Mouse (Mus musculus) kidney, embryonic 15.5 days (tissue): ENCODE results near the gene Ogfr. TPM values are rescaled to one million over a fixed set of nuclear protein-coding genes. Genes with fewer than 3 reads are reported as not detected.

Experiments
- ATAC-seq: fragments of 200-750 bp; cut with Nextera tagmentation; replicated peaks from 2 replicates; pipeline ENCODE4 v1.8.0; 2017; ENCODE audit warnings: moderate TSS enrichment; ENCODE audit not compliant: low FRiP score
- H3K27ac ChIP-seq: fragments of 300-500 bp; sonication (generic); 2 replicates; pipeline ENCODE4 v1.5.1; 2015; ENCODE audit warnings: mild to moderate bottlenecking, inconsistent platforms
- H3K27me3 ChIP-seq: fragments of 300-500 bp; sonication (generic); 2 replicates; pipeline ENCODE4 v1.6.1; 2015; ENCODE audit warnings: inconsistent platforms
- H3K36me3 ChIP-seq: fragments of 300-500 bp; sonication (generic); 2 replicates; pipeline ENCODE4 v1.6.1; 2015; ENCODE audit warnings: inconsistent platforms
- H3K4me1 ChIP-seq: fragments of 300-500 bp; sonication (generic); 2 replicates; pipeline ENCODE4 v1.6.1; 2015; ENCODE audit warnings: inconsistent platforms
- H3K4me2 ChIP-seq: fragments of 300-500 bp; sonication (generic); 2 replicates; pipeline ENCODE4 v1.6.1; 2015; ENCODE audit warnings: moderate library complexity, mild to moderate bottlenecking, inconsistent platforms
- H3K4me3 ChIP-seq: fragments of 300-500 bp; sonication (generic); replicated peaks from 2 replicates; pipeline ENCODE4 v1.5.1; 2015; ENCODE audit warnings: mild to moderate bottlenecking, inconsistent platforms
- H3K9ac ChIP-seq: fragments of 300-500 bp; sonication (generic); 2 replicates; pipeline ENCODE4 v1.6.1; 2015; ENCODE audit warnings: mild to moderate bottlenecking, inconsistent platforms
- H3K9me3 ChIP-seq: fragments of 300-500 bp; sonication (generic); replicated peaks from 2 replicates; pipeline ENCODE4 v1.6.1; 2016; ENCODE audit warnings: inconsistent platforms
- WGBS: fragments of 180-500 bp; shearing (Covaris S2); methylation state at CpG from one replicate; pipeline ENCODE4 v1.1.7; 2015; ENCODE audit warnings: mixed read lengths; 5-methylcytosine and 5-hydroxymethylcytosine counted together
- polyA plus RNA-seq: library from polyadenylated mRNA; unstranded; fragments of >200 nt; fragmentation: Nextera tagmentation; extraction: Ambion mirVana; gene quantifications from 2 replicates; pipeline ENCODE4 v1.2.1, GENCODE M21; 2015

Ogfr gene
- polyA plus RNA-seq: 63.8 and 76.1 TPM in 2 replicates

DNA sequence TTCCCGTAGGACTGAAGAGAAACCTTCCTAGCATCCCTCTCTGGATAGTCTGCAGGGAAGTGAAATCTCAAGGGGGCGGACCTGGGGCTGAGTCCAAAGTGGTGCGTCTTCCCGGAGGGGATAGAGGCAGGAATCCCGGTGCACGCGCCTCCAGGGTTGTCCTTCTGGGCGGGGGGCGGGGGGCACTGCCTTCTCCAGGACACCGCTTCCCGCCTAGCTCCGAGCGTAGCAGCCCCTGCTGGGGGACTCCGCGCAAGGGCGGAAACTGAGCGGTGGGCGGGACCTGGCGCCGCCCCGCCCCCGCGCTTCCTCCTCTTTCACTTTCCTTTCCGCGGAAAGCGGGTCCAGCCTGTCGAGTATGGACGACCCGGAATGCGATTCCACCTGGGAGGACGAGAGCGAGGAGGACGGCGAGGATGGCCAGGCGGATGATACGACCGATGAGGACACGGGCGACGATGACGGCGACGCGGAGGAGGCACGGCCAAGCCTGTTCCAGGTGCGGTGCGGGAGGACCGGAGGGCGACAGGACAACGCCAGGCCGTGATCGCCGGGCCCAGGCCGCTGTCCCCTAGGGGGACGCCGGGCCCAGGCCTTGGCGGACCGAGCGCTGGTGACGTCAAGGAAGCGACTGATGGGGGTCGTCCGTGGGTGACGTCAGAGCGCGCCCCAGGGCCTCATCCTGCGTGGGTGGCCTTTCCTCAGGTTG is at the start of gene Ogfr:
Gene Ogfr (plus strand): TSS at position 123 of the 709 bp plus-strand sequence.
- Histone ChIP-seq H3K4me2 (peak within 1 kb of the TSS; percentile 79), H3K27me3 (no peaks in the 10 kb centered on the region), H3K36me3 (peaks cover 67% of the 10 kb centered on the region), H3K9me3 (no peaks in the 10 kb centered on the region), H3K4me3 (peak within 1 kb of the TSS; percentile 98), H3K9ac (peak within 1 kb of the TSS; percentile 87), H3K4me1 (peaks cover 19% of the 10 kb centered on the region), H3K27ac (peak within 1 kb of the TSS; percentile 94)
- ATAC-seq: peak; percentile 94
- WGBS: under 1% methylated on average over 67 of the region's 67 CpGs

DNA sequence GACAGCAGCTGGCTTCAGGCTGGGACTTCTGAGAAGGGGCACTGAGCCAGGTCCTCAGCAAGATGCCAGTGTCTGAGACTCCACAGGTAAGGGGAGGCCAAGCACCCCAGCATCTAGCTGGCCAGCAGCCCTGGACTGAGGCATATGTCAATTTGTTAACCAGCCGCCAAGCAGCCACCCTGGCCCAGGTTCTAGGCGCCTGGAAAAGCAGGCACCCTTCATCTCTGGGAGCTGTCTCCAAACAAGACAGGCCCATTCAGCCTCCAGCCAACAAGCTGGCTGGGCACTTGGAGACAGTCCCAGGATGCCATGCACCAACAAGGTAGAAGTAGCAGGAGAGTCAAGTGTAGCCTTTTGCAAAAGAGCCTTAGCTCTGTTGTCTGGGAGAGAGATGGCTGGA is 45.4 kb upstream of the Ogfr start:
- Histone ChIP-seq H3K27ac (no peak overlapping the region), H3K4me2 (no peak overlapping the region), H3K4me3 (no peak overlapping the region), H3K9me3 (no peaks in the 10 kb centered on the region), H3K27me3 (no peaks in the 10 kb centered on the region), H3K36me3 (no peaks in the 10 kb centered on the region), H3K9ac (no peak overlapping the region), H3K4me1 (peaks cover 8% of the 10 kb centered on the region; the same call in 1 of the 2 replicates)
- 90% methylated on average over 2 of the region's 2 CpGs for WGBS
- ATAC-seq: no peak

DNA sequence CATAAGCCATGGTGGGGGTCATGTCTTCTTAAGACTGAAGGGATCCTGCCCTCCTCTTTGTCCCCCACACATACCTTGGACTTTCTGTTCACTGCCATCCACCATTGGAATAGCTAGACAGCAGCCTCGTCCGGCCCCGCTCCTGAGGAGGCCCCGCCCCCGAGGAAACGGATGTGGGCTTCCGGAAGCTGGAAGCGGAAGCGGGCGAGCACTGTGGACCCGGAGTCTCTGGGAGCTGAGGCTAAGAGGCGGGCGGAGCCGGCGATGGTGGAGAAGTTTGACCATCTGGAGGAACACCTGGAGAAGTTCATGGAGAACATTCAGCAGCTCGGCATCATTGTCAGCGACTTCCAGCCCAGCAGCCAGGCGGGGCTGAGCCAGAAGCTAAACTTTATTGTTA is 44.0 kb upstream of the Ogfr start:
- ATAC-seq: 0 out of 2 replicates have a peak, but pooled peaks have one; percentile 38
- Histone ChIP-seq H3K9ac (no peak overlapping the region), H3K4me2 (0 out of 2 replicates have a peak overlapping the region, but pooled peaks have one; percentile 9), H3K27ac (no peak overlapping the region), H3K4me1 (peaks cover 8% of the 10 kb centered on the region; the same call in 1 of the 2 replicates), H3K9me3 (no peaks in the 10 kb centered on the region), H3K4me3 (no peak overlapping the region), H3K27me3 (no peaks in the 10 kb centered on the region), H3K36me3 (no peaks in the 10 kb centered on the region)
- WGBS: 77% methylated on average over 18 of the region's 18 CpGs

DNA sequence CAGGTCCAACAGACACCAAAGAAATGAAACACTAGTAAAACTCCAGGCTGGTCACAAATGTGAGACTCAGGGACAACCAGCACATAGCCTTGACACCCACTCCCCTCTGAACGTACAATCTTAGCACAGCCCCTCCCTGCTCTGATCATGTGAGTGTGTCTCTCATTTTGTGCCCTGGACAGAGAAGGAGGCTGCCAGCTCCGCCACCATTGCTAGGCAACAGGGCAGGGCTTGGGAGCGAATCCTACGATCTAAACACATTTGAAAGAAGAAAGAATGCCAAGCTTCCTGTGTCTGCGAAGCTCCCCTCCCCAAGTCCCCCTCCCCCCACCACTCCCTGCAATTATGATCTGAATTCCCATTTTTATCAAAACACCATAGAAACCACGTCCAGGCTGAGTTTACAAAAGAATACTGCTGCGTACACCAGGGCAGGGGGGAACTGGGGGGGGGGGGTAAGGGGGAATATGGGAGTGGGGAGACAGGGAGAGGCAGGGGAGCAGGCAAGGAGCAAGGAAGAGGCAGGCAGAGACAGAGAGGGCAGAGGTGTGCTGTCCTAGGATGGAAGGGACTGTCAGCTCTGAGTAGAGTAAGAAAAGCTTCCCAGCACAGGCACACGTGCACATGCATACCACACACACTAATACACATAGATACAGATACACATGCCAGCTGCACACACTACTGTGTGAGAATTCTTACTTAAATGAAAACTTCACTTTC is 41.5 kb upstream of the Ogfr start:
- Histone ChIP-seq H3K9me3 (no peaks in the 10 kb centered on the region), H3K4me3 (no peak overlapping the region), H3K9ac (no peak overlapping the region), H3K27ac (no peak overlapping the region), H3K27me3 (no peaks in the 10 kb centered on the region), H3K36me3 (no peaks in the 10 kb centered on the region), H3K4me2 (no peak overlapping the region), H3K4me1 (peaks cover 8% of the 10 kb centered on the region; the same call in 1 of the 2 replicates)
- WGBS: 32% methylated on average over 8 of the region's 8 CpGs
- no peak; the same call in 1 of the 2 replicates for ATAC-seq

DNA sequence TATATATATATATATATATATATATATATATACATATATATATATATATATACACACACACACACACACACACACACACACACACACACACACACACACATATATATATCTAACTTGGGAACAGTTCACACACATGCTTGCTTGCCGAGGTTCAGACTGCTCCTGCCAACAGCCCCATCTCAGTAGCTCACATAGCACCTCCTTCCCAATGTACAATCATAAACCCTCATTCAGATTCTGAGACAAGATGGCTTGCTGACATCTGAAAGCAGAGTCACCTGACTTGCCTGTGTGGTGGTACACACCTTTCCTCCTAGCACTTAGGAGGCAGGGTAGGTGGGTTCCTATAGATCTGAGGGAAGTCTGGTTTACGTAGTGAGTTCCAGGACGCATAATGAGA is 36.7 kb upstream of the Ogfr start:
- no peak overlapping the region for H3K4me2 ChIP-seq
- H3K4me1 ChIP-seq: peaks cover 4% of the 10 kb centered on the region; the same call in 1 of the 2 replicates
- H3K27ac ChIP-seq: no peak overlapping the region
- no peaks in the 10 kb centered on the region for H3K27me3 ChIP-seq
- ATAC-seq: no peak
- no peak overlapping the region for H3K9ac ChIP-seq
- H3K36me3 ChIP-seq: no peaks in the 10 kb centered on the region
- 89% methylated on average over 3 of the region's 3 CpGs for WGBS
- H3K9me3 ChIP-seq: no peaks in the 10 kb centered on the region
- no peak overlapping the region for H3K4me3 ChIP-seq

DNA sequence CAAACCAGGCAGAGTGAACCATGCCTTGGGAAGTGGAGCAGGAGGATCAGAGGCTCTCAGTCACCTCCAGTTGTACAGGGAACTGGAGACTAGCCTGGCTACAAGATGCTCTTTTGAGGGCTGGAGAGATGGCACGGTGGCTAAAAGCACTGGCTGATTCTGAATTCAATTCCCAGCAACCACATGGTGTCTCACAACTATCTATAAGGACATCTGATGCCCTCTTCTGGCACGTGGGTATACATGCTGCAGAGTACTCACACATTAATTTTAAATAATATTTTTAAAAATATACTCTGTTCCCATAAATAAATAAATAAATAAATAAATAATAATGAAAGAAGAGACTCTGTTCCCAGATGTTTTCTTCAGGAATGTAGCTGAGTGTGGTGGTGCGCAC is 33.8 kb upstream of the Ogfr start:
- 52% methylated on average over 3 of the region's 3 CpGs for WGBS
- no peak for ATAC-seq

DNA sequence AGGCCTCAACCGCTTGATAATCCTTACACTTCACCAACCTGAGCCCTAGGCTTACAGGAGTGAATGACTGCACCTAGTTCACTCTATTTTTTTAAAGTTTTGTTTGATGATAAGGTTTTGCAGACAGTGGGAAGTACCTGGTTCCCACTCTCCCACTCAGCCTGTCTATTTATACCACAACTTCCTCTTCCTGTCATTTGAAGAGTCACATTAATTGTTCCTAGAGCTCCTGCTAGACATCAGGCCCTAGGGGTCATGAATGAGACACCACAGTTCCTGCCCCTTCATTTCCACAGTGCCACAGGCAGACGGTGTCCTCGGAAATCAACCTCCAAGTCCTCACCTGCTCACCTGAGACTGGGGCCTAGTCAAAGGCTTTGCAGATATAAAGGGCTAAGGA is 32.6 kb upstream of the Ogfr start:
- Histone ChIP-seq H3K27me3 (no peaks in the 10 kb centered on the region), H3K4me2 (no peak overlapping the region), H3K9ac (no peak overlapping the region), H3K4me1 (0 out of 2 replicates have a peak, but pooled peaks cover under 1% of the 10 kb centered on the region), H3K27ac (no peak overlapping the region), H3K9me3 (no peaks in the 10 kb centered on the region), H3K4me3 (no peak overlapping the region), H3K36me3 (no peaks in the 10 kb centered on the region)
- no peak for ATAC-seq
- 56% methylated on average over 3 of the region's 3 CpGs for WGBS

More for the DNA sequence above, 33.8 kb upstream of the Ogfr start:
- Histone ChIP-seq H3K27me3 (no peaks in the 10 kb centered on the region), H3K27ac (no peak overlapping the region), H3K4me2 (no peak overlapping the region), H3K36me3 (no peaks in the 10 kb centered on the region), H3K4me3 (no peak overlapping the region), H3K9me3 (no peaks in the 10 kb centered on the region), H3K4me1 (no peaks in the 10 kb centered on the region), H3K9ac (no peak overlapping the region)

DNA sequence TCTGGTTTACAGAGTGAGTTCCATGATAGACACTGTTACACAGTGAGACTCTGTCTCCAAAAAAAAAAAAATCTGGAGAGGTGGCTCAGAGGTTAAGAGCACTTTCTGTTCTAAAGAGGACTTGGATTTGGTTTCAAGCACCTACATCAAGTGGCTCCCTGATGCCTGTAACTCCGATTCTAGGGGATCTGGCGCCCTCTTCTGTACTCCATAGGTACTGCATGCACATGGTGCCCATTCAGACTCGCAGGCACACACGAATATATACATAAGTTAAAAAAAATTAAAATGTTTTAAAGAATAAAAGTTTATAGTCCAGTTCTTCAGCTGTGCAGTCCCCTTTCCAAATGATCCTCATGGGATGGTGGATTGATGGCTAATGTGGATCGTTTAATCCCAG is 28.8 kb upstream of the Ogfr start:
- Histone ChIP-seq H3K4me2 (no peak overlapping the region), H3K27me3 (no peaks in the 10 kb centered on the region), H3K4me1 (peaks cover 16% of the 10 kb centered on the region), H3K4me3 (no peak overlapping the region), H3K9ac (no peak overlapping the region), H3K36me3 (no peaks in the 10 kb centered on the region), H3K27ac (no peak overlapping the region), H3K9me3 (no peaks in the 10 kb centered on the region)
- WGBS: 55% methylated on average over 5 of the region's 5 CpGs
- ATAC-seq: no peak

DNA sequence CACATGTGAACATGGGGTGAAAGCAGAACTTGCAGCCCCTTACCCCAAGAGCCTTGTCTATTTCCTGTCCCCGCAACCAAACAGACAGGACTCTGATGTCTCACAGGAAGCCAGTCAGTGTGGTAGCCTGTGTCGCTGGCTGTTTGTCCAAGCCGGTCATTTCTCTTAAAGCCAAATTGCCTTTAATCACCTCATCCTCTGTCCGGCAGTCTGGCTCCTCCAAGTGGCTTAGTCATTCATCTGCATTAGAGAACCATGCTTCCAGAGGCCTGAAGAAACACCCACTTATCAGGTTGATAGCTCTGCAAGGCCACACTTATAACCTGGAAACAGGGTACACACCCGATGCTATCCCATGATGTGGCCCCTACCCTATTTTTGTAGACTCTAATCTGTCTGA is 26.9 kb upstream of the Ogfr start:
- ATAC-seq: no peak
- WGBS: 31% methylated on average over 5 of the region's 5 CpGs
- Histone ChIP-seq H3K27ac (no peak overlapping the region), H3K4me2 (no peak overlapping the region), H3K36me3 (no peaks in the 10 kb centered on the region), H3K4me3 (no peak overlapping the region), H3K9me3 (no peaks in the 10 kb centered on the region), H3K4me1 (peaks cover 16% of the 10 kb centered on the region), H3K27me3 (no peaks in the 10 kb centered on the region), H3K9ac (no peak overlapping the region)

DNA sequence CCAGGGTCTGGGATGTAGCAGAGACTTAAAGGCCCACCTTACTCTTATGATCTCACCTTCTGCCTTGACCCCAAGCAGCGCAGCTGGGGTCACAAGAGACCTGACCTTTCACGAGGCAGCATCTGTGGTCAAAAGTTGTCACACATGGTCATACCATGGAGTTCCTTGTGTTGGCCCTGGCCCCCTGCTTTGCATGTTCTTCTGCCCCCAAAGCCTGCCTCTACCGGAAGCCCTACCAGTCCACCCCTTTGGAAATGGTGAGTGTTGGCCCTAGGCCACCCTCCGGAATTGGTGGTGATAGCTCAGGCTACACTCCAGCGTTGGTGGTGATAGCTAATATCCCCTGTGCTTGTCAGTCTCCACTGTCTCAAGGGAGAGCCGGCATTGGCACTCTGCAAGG is 25.7 kb upstream of the Ogfr start:
- Histone ChIP-seq H3K4me3 (no peak overlapping the region), H3K9me3 (no peaks in the 10 kb centered on the region), H3K4me1 (peaks cover 18% of the 10 kb centered on the region), H3K4me2 (no peak overlapping the region), H3K36me3 (no peaks in the 10 kb centered on the region), H3K9ac (no peak overlapping the region), H3K27ac (peak overlapping the region; percentile 27; the same call in 1 of the 2 replicates), H3K27me3 (no peaks in the 10 kb centered on the region)
- ATAC-seq: no peak
- 47% methylated on average over 6 of the region's 6 CpGs for WGBS

DNA sequence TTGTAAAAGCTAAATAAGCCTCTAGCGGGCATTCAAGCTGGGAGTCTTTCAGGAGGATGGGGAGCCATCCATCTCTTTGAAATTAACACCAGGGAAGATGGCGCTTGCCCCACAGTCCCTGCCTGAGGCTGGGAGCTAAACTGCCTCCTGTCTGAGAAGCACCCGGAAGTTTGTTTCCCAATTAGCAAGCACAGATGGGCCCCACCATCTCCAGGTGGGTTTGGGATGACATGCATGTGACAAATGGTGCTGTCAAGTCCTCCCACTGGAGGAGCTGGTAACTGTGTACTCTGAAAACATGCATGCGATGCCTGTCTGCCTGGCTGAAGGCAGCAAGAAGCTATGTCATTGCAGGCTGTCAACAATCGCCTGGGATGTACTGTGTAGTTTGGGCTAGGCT is 25.2 kb upstream of the Ogfr start:
- no peak for ATAC-seq
- peaks cover 23% of the 10 kb centered on the region for H3K4me1 ChIP-seq
- H3K9ac ChIP-seq: no peak overlapping the region
- 16% methylated on average over 5 of the region's 5 CpGs for WGBS
- no peaks in the 10 kb centered on the region for H3K27me3 ChIP-seq
- H3K4me2 ChIP-seq: no peak overlapping the region
- H3K27ac ChIP-seq: peak overlapping the region; percentile 27; the same call in 1 of the 2 replicates
- H3K9me3 ChIP-seq: no peaks in the 10 kb centered on the region
- H3K36me3 ChIP-seq: no peaks in the 10 kb centered on the region
- no peak overlapping the region for H3K4me3 ChIP-seq

DNA sequence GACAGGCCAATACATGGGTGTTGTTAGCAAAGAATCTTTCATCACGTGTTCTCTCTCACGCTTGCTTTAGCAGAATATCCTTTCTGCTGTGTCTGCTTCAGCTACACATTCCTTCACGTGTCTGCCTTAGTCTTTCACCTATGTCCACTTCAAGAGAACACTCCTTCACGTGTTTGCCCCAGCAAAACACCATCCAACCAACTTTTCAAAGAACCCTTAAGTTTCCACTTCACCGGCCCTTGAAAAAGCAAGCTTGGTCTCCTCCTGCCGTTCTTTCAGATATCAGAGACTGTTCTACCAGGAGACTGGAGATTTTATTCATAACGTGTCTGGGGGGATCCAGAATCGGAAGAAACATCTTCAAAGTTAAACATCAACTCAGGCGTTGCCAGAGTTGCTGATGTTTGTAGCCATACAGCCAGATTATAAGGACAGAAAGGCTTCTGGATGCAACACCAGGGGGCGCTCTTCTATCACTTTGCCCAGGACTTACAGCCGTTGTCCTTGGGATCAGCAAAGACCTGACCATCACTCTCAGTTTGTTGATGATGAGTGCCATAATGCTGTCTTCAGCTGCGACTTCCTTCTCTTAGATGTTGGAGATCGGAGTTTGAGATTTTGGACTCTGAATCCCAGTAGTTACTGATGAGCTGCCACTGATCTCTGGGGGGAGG is 22.7 kb upstream of the Ogfr start:
- Histone ChIP-seq H3K4me1 (peaks cover 36% of the 10 kb centered on the region), H3K4me2 (no peak overlapping the region), H3K9ac (no peak overlapping the region), H3K36me3 (no peaks in the 10 kb centered on the region), H3K9me3 (no peaks in the 10 kb centered on the region), H3K27ac (no peak overlapping the region), H3K27me3 (no peaks in the 10 kb centered on the region), H3K4me3 (no peak overlapping the region)
- no peak for ATAC-seq
- WGBS: 40% methylated on average over 13 of the region's 13 CpGs
